Mouse (Mus musculus) bone marrow macrophage, adult 2 months (primary cell): ENCODE results near the gene Chpt1.

Experiments
- CTCF ChIP-seq: IDR thresholded peaks from 2 replicates; pipeline ENCODE4 v1.5.1; 2012; ENCODE audit warnings: low read depth, mild to moderate bottlenecking, low read length, moderate library complexity
- POLR2A ChIP-seq: IDR thresholded peaks from 2 replicates; pipeline ENCODE4 v1.6.1; 2012; ENCODE audit warnings: mild to moderate bottlenecking, low read depth, low read length, borderline replicate concordance

DNA sequence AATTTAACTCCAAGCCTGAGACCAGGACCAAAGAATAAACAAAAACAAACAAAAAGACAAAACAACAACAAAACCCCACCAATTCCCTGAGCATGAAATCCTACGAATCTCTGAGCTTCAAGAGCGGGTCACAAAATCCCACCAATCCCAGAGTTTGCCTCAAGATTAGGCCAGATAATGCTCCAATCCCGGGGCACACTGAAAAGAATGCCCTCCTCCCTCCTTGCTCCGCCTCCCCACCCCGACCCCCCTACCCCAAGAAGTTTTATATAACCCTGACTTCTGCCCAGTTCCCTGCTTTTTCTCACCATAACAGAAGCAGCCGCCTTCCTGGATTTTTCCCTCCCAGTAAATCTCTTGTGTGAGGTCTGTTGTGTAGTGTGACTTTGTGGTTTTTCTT lies 46.1 kb downstream of the Chpt1 start:
- TF ChIP-seq CTCF (no peak), POLR2A (no peak)
